Mouse (Mus musculus): ENCODE measurements around the gene Tulp4.
"Not testable (repeated sequence)": the region's sequence is repeated elsewhere in the genome, so short reads cannot be mapped to it uniquely, and the experiment has no call there.

Tulp4 gene

DNA sequence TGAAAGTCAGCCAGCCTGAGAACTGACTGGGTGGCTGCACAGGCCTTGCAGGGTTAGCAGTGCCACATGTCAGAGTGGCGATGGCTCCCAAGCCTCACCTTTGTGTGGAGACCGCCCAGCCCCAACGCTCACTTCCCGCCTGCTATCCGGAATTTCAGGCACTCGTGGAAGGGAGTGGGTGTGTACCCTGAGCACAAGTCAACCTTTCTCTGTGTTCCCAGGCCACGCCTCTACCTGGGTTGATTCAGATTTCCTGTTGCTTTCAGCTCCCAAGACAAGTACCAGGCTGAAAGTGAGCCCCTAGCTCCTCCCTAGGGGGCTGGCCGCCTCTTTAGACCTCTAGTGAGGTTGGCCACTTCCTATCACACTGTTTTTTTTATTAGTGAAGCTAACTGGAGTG, 173.0 kb downstream of the Tulp4 start:
- DNase-seq (ENCODE audit: low read depth, low spot score): peak; percentile 85

DNA sequence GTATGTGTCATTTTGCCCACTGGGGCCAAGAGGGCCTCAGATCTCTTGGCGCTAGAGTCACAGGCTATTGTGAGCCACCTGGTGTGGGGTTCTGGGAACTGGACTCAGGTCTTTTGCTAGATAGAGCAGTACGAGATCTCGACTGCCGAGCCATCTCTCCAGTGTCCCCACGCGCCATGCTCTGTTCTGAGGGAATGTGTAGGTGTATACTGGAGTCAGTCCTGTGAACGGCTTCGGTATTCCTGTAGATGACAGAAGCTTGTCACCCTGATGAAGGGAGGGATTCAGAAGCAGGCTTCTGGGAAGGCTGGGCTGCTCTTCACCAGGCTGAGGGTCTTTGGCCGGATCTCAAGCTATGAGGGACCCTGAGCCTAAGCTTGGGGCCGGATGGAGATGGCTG, 173.5 kb downstream of the Tulp4 start:
- DNase-seq (ENCODE audit: low read depth, low spot score): not testable (repeated sequence)

DNA sequence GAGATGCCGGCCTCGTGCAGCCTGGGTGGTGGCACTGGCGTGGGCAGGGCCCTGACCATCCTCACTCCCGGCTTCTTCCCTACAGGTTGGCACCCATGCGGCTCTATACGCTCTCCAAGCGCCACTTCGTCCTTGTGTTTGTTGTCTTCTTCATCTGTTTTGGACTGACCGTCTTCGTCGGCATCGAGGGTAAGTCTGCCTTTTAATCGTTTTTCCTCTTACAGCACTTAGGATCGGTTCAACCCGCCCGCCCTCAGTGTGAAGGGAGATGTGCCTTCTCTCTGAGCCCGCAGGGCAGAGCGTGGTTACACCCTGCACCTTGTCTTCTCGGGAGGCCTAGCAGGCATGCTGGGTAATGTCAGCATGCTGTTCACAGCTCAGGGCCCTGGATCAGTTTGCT, 174.3 kb downstream of the Tulp4 start:
- peak; percentile 25 for DNase-seq (ENCODE audit: low read depth, low spot score)

DNA sequence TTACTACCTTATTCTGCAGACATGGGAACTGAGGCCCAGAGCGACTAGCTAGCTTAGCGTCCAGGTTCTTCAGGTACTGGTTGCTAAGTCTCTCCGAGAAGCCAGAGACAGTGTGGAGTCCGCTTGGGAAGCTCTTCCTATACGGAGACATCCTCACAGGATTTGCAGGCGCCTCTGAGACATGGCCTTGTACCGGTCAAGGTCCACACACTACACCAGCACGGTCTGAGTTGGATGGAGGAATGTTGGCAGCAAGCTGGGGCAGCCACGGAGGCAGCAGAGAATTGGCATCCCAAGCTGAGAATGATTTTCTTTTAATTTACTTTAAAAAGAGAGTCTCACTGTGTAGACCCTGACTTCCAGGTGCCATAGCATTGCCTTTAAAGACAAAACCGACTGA, 176.9 kb downstream of the Tulp4 start:
- DNase-seq (ENCODE audit: low read depth, low spot score): not testable (repeated sequence)

DNA sequence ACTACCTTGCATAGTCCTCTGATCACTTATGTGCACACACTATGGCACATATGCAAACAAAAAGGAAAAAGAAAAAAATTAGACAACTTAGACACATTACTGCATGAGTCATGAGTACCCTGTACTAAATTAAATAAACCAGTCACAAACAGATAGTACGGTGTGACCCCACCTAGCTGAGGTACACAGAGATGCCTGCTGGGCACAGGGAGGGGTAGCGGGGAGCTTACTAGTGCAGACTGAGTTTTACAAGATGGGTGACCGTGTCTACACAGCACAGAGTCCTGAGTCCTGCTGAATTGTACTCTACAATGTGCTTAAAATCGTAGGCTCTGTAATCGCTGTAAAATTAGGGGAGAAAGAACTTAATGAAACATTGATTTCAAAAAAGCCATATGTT, 179.9 kb downstream of the Tulp4 start:
- not testable (repeated sequence) for DNase-seq (ENCODE audit: low read depth, low spot score)

DNA sequence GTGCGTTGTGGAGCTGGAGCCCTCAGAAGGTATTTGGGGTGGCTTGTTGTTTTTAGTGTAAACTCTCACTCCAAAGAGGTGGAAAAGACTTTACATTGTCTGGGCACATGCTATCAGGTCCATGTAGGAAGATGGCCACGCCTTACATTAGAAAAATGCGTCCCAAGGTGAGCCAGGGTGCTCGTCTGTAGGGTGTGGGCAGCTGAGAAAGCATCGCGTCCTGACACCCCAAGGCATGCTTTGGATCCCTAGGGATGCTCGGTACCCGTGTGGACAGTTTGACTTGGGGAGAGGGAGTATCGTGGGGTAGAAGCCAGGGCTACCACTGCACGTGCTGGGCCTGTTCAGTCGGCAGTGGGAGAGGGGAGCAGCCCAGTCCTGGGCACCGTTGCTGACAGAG, 182.8 kb downstream of the Tulp4 start:
- DNase-seq (ENCODE audit: low read depth, low spot score): not testable (repeated sequence)

DNA sequence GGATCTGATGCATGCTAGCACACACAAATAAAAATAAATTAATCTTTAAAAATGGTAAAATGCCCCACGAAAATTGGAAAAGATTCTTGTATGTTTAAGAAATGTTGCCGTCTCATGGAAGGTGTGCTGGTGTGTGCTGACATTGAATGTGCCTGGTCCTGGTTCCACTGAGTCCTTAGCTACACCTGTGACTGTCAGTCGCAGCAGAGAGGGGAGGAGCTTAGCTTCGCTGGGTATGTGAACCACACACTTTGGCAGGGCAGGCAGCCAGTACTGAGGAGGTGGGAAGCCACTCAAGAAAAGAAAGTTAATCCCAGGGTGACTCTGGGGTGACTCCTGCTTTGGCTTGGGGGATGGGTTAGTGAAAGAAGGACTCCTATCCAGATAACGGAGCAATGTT, 187.6 kb downstream of the Tulp4 start:
- DNase-seq (ENCODE audit: low read depth, low spot score): not testable (repeated sequence)

DNA sequence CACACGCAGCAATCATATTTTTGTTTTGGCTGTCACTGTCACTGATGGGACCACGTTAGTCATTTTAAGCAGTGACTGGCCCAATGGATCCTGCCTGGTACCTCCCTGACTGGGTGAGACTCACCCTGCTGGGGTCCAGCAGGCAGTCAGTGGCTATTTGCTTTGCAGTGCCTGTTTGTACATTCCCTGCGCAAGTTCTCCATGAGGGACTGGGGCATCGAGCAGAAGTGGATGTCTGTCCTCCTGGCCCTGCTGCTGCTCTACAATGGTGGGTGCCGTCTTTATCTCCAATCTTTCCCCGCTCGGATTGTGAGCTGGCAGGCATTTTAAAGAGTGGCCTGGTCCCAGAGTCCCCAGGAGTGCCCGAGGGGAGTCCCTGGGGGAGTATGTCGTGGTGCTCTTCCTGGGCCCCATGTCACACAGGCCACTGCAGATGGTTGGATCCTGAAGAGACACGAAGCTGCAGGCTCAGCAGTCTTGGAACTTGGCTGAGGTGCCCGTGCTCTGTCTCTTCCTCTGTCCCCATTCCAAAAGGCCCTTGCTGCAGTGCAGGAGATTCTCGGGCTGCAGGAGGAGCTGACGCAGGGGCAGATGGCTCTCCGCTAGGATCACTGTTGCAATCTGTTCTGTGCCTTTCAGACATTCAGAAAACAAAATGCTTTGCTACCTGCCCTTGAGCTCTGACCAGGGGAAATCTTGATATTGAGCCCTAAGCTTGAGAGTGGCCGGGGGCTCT, 191.0 kb downstream of the Tulp4 start:
- not testable (repeated sequence) for DNase-seq (ENCODE audit: low read depth, low spot score)

DNA sequence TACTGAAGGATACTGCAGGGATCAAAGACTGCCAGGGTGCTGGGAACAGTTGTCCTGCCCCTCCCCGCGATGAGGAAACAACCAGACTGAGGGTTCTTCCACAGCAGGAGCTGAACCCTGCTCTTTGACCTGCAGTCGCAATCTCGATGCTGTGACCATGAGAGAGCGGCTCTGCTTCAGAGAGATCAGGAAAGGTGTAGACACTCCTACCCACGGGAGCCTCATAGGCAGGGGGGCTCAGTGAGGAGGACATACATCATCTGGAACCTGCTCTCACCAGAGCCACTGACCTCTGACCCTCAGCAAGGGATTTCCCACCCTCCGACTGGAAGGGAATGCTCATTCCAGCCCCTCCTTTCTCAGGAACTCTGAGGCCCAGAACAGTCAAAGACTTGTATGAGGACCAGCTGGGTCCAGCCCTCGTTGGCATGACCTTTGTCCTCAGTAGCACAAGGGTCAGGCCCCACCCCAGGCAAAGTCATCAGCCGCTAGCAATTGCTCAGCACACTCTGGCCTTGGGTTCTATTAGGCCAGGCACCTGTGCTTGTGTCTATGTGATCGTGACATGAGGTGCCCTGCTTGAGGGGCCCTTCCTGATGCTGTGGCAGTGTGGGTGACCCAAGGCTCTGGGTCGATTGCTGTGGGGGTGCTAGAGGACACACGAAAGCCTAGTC, 194.1 kb downstream of the Tulp4 start:
- not testable (repeated sequence) for DNase-seq (ENCODE audit: low read depth, low spot score)

Data from ZHBTc4 (cell line).